Mouse (Mus musculus) cerebellum, adult 9-11 months (tissue): ENCODE results near the gene Emc6.

ENCODE experiments used
- DNase-seq: peaks from one replicate; pipeline ENCODE4 v3.0.0; 2022

Emc6 gene

GRCm38 (mm10) chr11:73176608-73177508 lies at the start of gene Emc6, which contains the start of gene Tax1bp3:
Gene Emc6 (minus strand): TSS chr11:73177037.
Gene Tax1bp3 (plus strand): TSS chr11:73177083.
- DNase-seq, result peak; percentile 97

GRCm38 (mm10) chr11:73225856-73226255 lies 49.0 kb upstream of the Emc6 start:
- no peak for DNase-seq

- no peak for DNase-seq
Measured at GRCm38 (mm10) chr11:73223966-73224365, 47.1 kb upstream of the Emc6 start.

- DNase-seq, result no peak
Measured at GRCm38 (mm10) chr11:73222846-73223245, 46.0 kb upstream of the Emc6 start.

- DNase-seq, result no peak
Measured at GRCm38 (mm10) chr11:73220651-73221050, 43.8 kb upstream of the Emc6 start.

- DNase-seq, result no peak
Measured at GRCm38 (mm10) chr11:73219671-73220070, 42.8 kb upstream of the Emc6 start.

- DNase-seq, result no peak
Measured at GRCm38 (mm10) chr11:73213956-73214355, 37.1 kb upstream of the Emc6 start.

- no peak for DNase-seq
Measured at GRCm38 (mm10) chr11:73207621-73208020, 30.8 kb upstream of the Emc6 start.

- no peak for DNase-seq
Measured at GRCm38 (mm10) chr11:73205194-73205593, 28.4 kb upstream of the Emc6 start.

GRCm38 (mm10) chr11:73203895-73204294 lies 27.1 kb upstream of the Emc6 start:
- no peak for DNase-seq

- no peak for DNase-seq
Measured at GRCm38 (mm10) chr11:73201597-73201996, 24.8 kb upstream of the Emc6 start.

- DNase-seq, result no peak
Measured at GRCm38 (mm10) chr11:73201021-73201420, 24.2 kb upstream of the Emc6 start.

- no peak for DNase-seq
Measured at GRCm38 (mm10) chr11:73199879-73200278, 23.0 kb upstream of the Emc6 start.

- DNase-seq, result peak; percentile 96
Measured at GRCm38 (mm10) chr11:73199230-73199712, 22.4 kb upstream of the Emc6 start, which contains the start of gene Shpk. Gene Shpk (plus strand): TSS chr11:73199460.

GRCm38 (mm10) chr11:73198603-73199229 lies 21.9 kb upstream of the Emc6 start, which contains the start of gene Ctns:
Gene Ctns (minus strand): TSS chr11:73199042.
- DNase-seq, result peak; percentile 92

- DNase-seq, result no peak
Measured at GRCm38 (mm10) chr11:73198190-73198589, 21.4 kb upstream of the Emc6 start.

GRCm38 (mm10) chr11:73194444-73194843 lies 17.6 kb upstream of the Emc6 start:
- DNase-seq, result no peak

- DNase-seq, result peak; percentile 84
Measured at GRCm38 (mm10) chr11:73193047-73193446, 16.2 kb upstream of the Emc6 start.

- DNase-seq, result no peak
Measured at GRCm38 (mm10) chr11:73187231-73187630, 10.4 kb upstream of the Emc6 start.

- no peak for DNase-seq
Measured at GRCm38 (mm10) chr11:73185872-73186615, 9.2 kb upstream of the Emc6 start.

- no peak for DNase-seq
Measured at GRCm38 (mm10) chr11:73177895-73178294, 1.1 kb upstream of the Emc6 start.

GRCm38 (mm10) chr11:73177509-73177875 lies 655 bp upstream of the Emc6 start:
- no peak for DNase-seq

- no peak for DNase-seq
Measured at GRCm38 (mm10) chr11:73176186-73176585, 651 bp downstream of the Emc6 start.
